Mouse (Mus musculus): ENCODE measurements around the gene Lin52. TPM values are rescaled to one million over a fixed set of nuclear protein-coding genes. Genes with fewer than 3 reads are reported as not detected.

The Lin52 gene
- polyA plus RNA-seq, 1 experiment from 2014 or later = 11.0 TPM

- in situ Hi-C loops (cut with MboI; ENCODE audit: low pct_unique_long_range_greater_than_20kb) = loop anchor here (5.0 kb wide), 1 partner anchor 119 kb away; no protein-coding TSS in a partner anchor
- ChIA-PET POLR2A (no interaction called here), CTCF (interaction anchor here (1.5 to 2.9 kb wide), 2 partner anchors 11 to 121 kb away, joined by 3 to 8 read pairs; no protein-coding TSS in a partner anchor)
- ATAC-seq (no peak), DNase-seq (ENCODE audit: low read depth, low spot score) (no peak)
- no peaks in the 10 kb centered on the region for H3K27me3 ChIP-seq
- peak; percentile 43 for TF ChIP-seq CTCF (IDR thresholded peaks at IDR 0.05)
These were observed 17.5 kb downstream of the Lin52 start for GRCm38 (mm10) chr12:84468701-84469100.

DNA sequence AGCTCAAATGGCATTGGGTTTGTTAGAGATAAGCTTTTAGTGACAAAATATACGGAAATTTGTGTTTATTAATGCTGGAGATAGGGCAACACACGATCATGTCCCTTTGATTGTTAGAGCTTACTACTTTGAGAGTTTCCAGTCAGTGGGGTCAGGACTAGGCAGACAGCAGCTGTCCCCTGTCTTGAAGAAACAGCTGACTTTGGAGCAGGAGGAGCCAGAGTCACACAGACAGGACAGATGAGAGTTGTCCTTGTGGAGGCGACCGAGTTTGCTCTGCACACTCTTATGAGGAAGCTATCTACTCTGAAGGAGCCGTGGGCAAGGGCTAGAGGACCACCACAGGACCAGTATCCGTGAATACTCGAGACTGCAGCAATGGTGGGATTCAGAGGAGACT, 27.7 kb downstream of the Lin52 start:
- in situ Hi-C loops (cut with MboI; ENCODE audit: low pct_unique_long_range_greater_than_20kb) = no loop called here
- POLR2A ChIA-PET = no interaction called here
- no peak for TF ChIP-seq CTCF (IDR thresholded peaks at IDR 0.05)

DNA sequence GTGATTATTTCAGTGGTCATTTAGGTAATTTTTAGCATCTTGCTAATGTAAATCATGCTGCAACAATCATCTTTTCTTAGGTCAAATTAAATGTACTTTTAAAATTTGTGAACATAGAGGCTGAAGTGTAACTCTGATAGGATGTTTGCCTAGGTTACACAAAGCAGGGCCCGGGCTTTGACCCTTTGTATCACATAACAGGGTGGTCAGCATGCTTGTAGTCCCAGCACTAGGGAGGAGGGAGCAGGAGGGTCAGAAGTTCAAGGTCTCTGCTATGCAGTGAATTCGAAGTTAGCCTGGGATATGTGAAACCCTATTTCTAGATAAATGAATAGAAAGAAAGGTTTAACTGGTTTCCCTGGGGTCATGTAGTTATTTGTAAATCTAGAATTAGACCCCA, 30.0 kb downstream of the Lin52 start:
- POLR2A ChIA-PET = no interaction called here
- no peak for ATAC-seq

More for the DNA sequence above, 27.7 kb downstream of the Lin52 start:
- no peaks in the 10 kb centered on the region for H3K27me3 ChIP-seq
- DNase-seq (ENCODE audit: low read depth, low spot score) (no peak), ATAC-seq (no peak)
- CTCF ChIA-PET = interaction anchor here (1.5 kb wide), 1 partner anchor 10 kb away, joined by 3 read pairs; no protein-coding TSS in a partner anchor

GRCm38 (mm10) chr12:84482778-84483585, 31.8 kb downstream of the Lin52 start:
- no peak for ATAC-seq
- H3K27me3 ChIP-seq = no peaks in the 10 kb centered on the region
- POLR2A ChIA-PET = no interaction called here
- no peak for TF ChIP-seq CTCF (IDR thresholded peaks at IDR 0.05)
- no peak for DNase-seq (ENCODE audit: low read depth, low spot score)
- in situ Hi-C loops (cut with MboI; ENCODE audit: low pct_unique_long_range_greater_than_20kb) = no loop called here
- CTCF ChIA-PET = no interaction called here

More for the DNA sequence above, 30.0 kb downstream of the Lin52 start:
- in situ Hi-C loops (cut with MboI; ENCODE audit: low pct_unique_long_range_greater_than_20kb) = no loop called here
- H3K27me3 ChIP-seq = no peaks in the 10 kb centered on the region
- DNase-seq (ENCODE audit: low read depth, low spot score) = no peak
- CTCF ChIA-PET = no interaction called here
- no peak for TF ChIP-seq CTCF (IDR thresholded peaks at IDR 0.05)

- no peak for DNase-seq (ENCODE audit: low read depth, low spot score)
- CTCF ChIA-PET = interaction anchor here (0.7 kb wide), 1 partner anchor 12 kb away, joined by 3 read pairs; no protein-coding TSS in a partner anchor
- POLR2A ChIA-PET = no interaction called here
- TF ChIP-seq CTCF (IDR thresholded peaks at IDR 0.05) = no peak
- in situ Hi-C loops (cut with MboI; ENCODE audit: low pct_unique_long_range_greater_than_20kb) = no loop called here
- H3K27me3 ChIP-seq = no peaks in the 10 kb centered on the region
- no peak for ATAC-seq
These were observed 36.3 kb downstream of the Lin52 start for GRCm38 (mm10) chr12:84487324-84488056.

DNA sequence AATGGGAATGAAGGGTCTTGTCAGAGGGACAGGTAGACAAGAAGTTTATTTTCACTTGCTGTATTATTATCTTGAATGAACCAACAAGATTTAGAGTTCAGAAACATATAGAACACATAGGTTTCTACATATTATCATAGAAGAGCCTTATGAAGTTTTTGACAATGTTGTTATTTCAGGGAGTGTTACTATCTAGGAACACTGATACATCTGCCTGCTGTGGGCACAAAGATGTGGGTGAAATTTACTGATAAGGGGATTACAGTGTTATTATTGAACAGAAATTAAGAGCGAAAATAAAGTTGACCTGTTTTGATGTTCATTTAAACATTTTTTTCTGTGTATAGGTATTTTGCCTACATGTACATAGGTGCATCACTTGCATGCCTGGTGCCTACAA, 45.6 kb downstream of the Lin52 start:
- ATAC-seq (no peak), DNase-seq (ENCODE audit: low read depth, low spot score) (no peak)
- in situ Hi-C loops (cut with MboI; ENCODE audit: low pct_unique_long_range_greater_than_20kb) = no loop called here
- H3K27me3 ChIP-seq = no peaks in the 10 kb centered on the region
- POLR2A ChIA-PET = no interaction called here
- no peak for TF ChIP-seq CTCF (IDR thresholded peaks at IDR 0.05)
- CTCF ChIA-PET = no interaction called here

- TF ChIP-seq CTCF (IDR thresholded peaks at IDR 0.05) = no peak
- in situ Hi-C loops (cut with MboI; ENCODE audit: low pct_unique_long_range_greater_than_20kb) = no loop called here
- ChIA-PET CTCF (no interaction called here), POLR2A (no interaction called here)
- ATAC-seq (no peak), DNase-seq (ENCODE audit: low read depth, low spot score) (no peak)
- no peaks in the 10 kb centered on the region for H3K27me3 ChIP-seq
These were observed 49.5 kb downstream of the Lin52 start for GRCm38 (mm10) chr12:84500528-84501263.

DNA sequence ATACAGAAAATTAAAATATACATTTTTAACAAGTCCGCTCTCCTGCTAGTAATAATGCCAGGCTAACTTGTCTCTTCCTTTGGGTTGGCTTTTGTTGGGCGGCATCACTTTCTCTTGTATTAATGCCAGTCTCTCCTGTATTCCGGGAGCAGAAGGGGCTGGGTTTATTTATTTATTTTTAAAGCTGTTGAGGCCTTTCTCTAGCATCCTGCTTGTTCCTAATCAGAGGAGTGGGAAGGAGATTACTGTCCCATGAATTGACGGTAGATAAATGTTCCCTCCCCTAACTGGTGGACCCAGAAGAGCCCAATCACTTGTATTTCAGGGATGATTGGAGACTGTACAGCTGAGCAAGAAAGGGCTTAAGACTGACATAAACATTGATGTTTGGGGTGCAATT, 50.1 kb downstream of the Lin52 start:
- no peak for TF ChIP-seq CTCF (IDR thresholded peaks at IDR 0.05)
- in situ Hi-C loops (cut with MboI; ENCODE audit: low pct_unique_long_range_greater_than_20kb) = no loop called here
- ChIA-PET POLR2A (no interaction called here), CTCF (no interaction called here)
- no peak for DNase-seq (ENCODE audit: low read depth, low spot score)
- H3K27me3 ChIP-seq = no peaks in the 10 kb centered on the region
- ATAC-seq = no peak

DNA sequence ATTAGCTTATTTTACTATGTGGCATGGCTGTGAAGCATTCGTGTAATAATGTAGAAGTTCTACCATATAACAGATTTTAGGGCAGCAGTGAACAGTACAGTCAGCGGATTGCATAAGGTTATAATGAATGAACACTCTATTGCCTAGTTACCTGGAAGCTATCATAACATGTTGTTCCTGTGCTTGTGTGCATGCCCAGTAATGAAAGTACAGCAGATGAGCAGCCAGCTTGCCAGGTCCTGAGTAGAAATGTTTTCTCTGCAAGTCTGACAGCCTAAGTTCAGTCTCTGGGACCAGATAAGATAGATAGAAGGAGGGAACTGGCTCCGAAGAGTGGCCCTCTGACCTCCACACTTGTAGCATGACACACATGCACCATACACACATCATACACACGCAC, 55.6 kb downstream of the Lin52 start:
- no peak for ATAC-seq
- no peak for TF ChIP-seq CTCF (IDR thresholded peaks at IDR 0.05)
- ChIA-PET POLR2A (no interaction called here), CTCF (no interaction called here)
- DNase-seq (ENCODE audit: low read depth, low spot score) = no peak
- no peaks in the 10 kb centered on the region for H3K27me3 ChIP-seq
- in situ Hi-C loops (cut with MboI; ENCODE audit: low pct_unique_long_range_greater_than_20kb) = no loop called here

DNA sequence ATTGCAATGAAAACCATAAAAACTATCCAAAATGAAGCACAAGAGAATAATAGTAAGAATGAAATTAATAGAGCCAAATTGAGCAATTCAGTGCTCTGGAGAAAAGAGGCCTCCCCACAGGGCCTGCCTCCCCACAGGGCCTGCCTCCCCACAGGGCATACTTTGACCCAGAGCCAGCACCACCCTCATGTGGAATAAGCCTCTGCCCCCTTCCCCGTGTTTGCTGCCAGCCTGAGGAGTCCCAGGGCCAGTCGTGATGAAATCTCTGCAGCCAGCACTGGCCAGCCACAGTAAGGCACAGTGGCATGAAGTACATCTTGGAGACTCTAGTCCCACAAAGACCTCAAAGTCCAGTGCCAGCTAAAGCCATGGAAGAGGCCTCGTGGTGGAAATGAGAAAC, 60.8 kb downstream of the Lin52 start:
- ChIA-PET CTCF (no interaction called here), POLR2A (no interaction called here)
- no peak for DNase-seq (ENCODE audit: low read depth, low spot score)
- in situ Hi-C loops (cut with MboI; ENCODE audit: low pct_unique_long_range_greater_than_20kb) = no loop called here
- H3K27me3 ChIP-seq = no peaks in the 10 kb centered on the region
- ATAC-seq = no peak
- TF ChIP-seq CTCF (IDR thresholded peaks at IDR 0.05) = no peak

All from Patski (cell line).